Comparison of ENCODE assay signal across 26 mouse cellular contexts in the genomic region with DNA sequence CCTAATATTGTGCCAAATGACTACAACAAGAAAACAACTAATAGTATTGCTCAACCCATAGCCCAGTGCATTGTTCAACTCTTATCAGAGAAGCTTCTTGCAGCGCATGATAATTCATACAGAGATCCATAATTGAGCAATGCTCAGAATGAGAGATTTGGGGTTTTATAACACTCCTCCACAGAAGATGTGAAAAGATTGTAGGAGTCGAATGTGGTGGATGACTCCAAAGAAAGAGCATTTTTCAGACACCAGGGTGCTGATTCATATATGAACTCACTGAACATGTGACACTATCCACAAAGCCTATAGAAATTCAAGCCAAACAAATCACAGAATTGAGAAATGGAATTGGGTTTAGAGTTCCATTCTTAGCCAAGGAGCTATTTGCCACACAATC.
"Had no signal": no experiment of that assay in that cellular context is flagged by ENCODE, and none has a peak within 500 bp of the region (broad histone marks: within the 10 kb centered on the region; RNA-seq: fewer than 3 reads in every experiment).

No protein-coding gene starts in this region.

- H3K4me1 ChIP-seq: limb, embryonic 10.5 days; limb, embryonic 13.5 days; liver, embryonic 12.5 days; liver, embryonic 15.5 days; lung, embryonic 15.5 days; megakaryocyte, embryonic 14.5 days; neural tube, embryonic 12.5 days; neural tube, embryonic 15.5 days had no signal

- H3K27me3 ChIP-seq: limb, embryonic 13.5 days; liver, embryonic 12.5 days; liver, embryonic 15.5 days; lung, embryonic 15.5 days; megakaryocyte, embryonic 14.5 days; neural tube, embryonic 12.5 days; neural tube, embryonic 15.5 days had no signal

- DNase-seq: kidney, adult 2 months; kidney, postnatal 25 days; layer of hippocampus, adult 9-11 months; layer of hippocampus, postnatal 36 days; liver; lung, adult 18-20 months; lung, postnatal 10 days; lung, postnatal 36 days; midbrain, embryonic 14.5 days; right cerebral cortex, adult 18-20 months; right cerebral cortex, postnatal 14 days; right cerebral cortex, postnatal 4 days; thymus, postnatal 4 days had no signal

- H3K9me3 ChIP-seq: limb, embryonic 10.5 days; limb, embryonic 13.5 days; liver, embryonic 12.5 days; liver, embryonic 15.5 days; lung, embryonic 15.5 days; neural tube, embryonic 12.5 days; neural tube, embryonic 15.5 days had no signal

- H3K4me3 ChIP-seq: layer of hippocampus, adult 2 months; left cerebral cortex, adult 2 months; limb, embryonic 10.5 days; limb, embryonic 13.5 days; liver, embryonic 12.5 days; liver, embryonic 15.5 days; lung, embryonic 15.5 days; megakaryocyte, embryonic 14.5 days; neural tube, embryonic 12.5 days; neural tube, embryonic 15.5 days had no signal

- H3K27ac ChIP-seq: kidney, postnatal 0 days; layer of hippocampus, adult 2 months; left cerebral cortex, adult 2 months; limb, embryonic 10.5 days; limb, embryonic 13.5 days; liver, embryonic 12.5 days; liver, embryonic 15.5 days; lung, embryonic 15.5 days; neural tube, embryonic 12.5 days; neural tube, embryonic 15.5 days; stomach, postnatal 0 days had no signal

- H3K36me3 ChIP-seq: limb, embryonic 10.5 days; limb, embryonic 13.5 days; liver, embryonic 12.5 days; liver, embryonic 15.5 days; lung, embryonic 15.5 days; neural tube, embryonic 12.5 days; neural tube, embryonic 15.5 days had no signal

- ATAC-seq: liver, embryonic 12.5 days had no signal

- H3K9ac ChIP-seq: limb, embryonic 13.5 days; liver, embryonic 12.5 days; liver, embryonic 15.5 days; lung, embryonic 15.5 days; neural tube, embryonic 12.5 days; neural tube, embryonic 15.5 days had no signal

- H3K4me2 ChIP-seq: limb, embryonic 13.5 days; liver, embryonic 12.5 days; liver, embryonic 15.5 days; lung, embryonic 15.5 days; midbrain, embryonic 11.5 days; neural tube, embryonic 12.5 days; neural tube, embryonic 15.5 days had no signal
